Mouse (Mus musculus) lung, adult 2 months (tissue): ENCODE results near the gene Jund.

Experiments
- CTCF ChIP-seq: fragments of 200-500 bp; IDR thresholded peaks from 2 replicates; pipeline ENCODE4 v1.5.1; 2011; ENCODE audit warnings: mild to moderate bottlenecking, low read length, control low read depth; ENCODE audit not compliant: insufficient read depth
- POLR2A ChIP-seq: fragments of 200-500 bp; IDR thresholded peaks from 2 replicates; pipeline ENCODE4 v1.6.1; 2011; ENCODE audit warnings: low read depth, mild to moderate bottlenecking, control low read depth, low read length, borderline replicate concordance; ENCODE audit errors: extremely low read depth

GRCm38 (mm10) chr8:70749097-70749674 is 50.4 kb downstream of the Jund start:
- TF ChIP-seq CTCF (no peak), POLR2A (no peak)
